Mouse (Mus musculus) stomach, embryonic 16.5 days (tissue): ENCODE data around the gene Ubb. TPM values are rescaled to one million over a fixed set of nuclear protein-coding genes. Genes with fewer than 3 reads are reported as not detected.

Source experiments
- ATAC-seq: fragments of 200-750 bp; cut with Nextera tagmentation; 2 replicates; pipeline ENCODE4 v1.8.0; 2017; ENCODE audit warnings: moderate number of reproducible peaks, moderate TSS enrichment; ENCODE audit not compliant: insufficient read depth, low FRiP score
- H3K27ac ChIP-seq: fragments of 300-500 bp; sonication (generic); 2 replicates; pipeline ENCODE4 v1.5.1; 2014; ENCODE audit warnings: low read length
- H3K27me3 ChIP-seq: fragments of 300-500 bp; sonication (generic); 2 replicates; pipeline ENCODE4 v1.6.1; 2014; ENCODE audit warnings: low read length, control low read depth, mixed read lengths; ENCODE audit not compliant: control insufficient read depth, insufficient read depth
- H3K36me3 ChIP-seq: fragments of 300-500 bp; sonication (generic); 2 replicates; pipeline ENCODE4 v1.6.1; 2014; ENCODE audit warnings: low read length; ENCODE audit not compliant: control insufficient read depth, insufficient read depth
- H3K4me1 ChIP-seq: fragments of 300-500 bp; sonication (generic); 2 replicates; pipeline ENCODE4 v1.6.1; 2014; ENCODE audit warnings: low read length, control low read depth, mixed read lengths; ENCODE audit not compliant: control insufficient read depth, insufficient read depth
- H3K4me2 ChIP-seq: fragments of 300-500 bp; sonication (generic); 2 replicates; pipeline ENCODE4 v1.6.1; 2014; ENCODE audit warnings: low read depth, low read length, mixed read lengths
- H3K4me3 ChIP-seq: fragments of 300-500 bp; sonication (generic); replicated peaks from 2 replicates; pipeline ENCODE4 v1.5.1; 2014; ENCODE audit warnings: mild to moderate bottlenecking, low read length
- H3K9ac ChIP-seq: fragments of 300-500 bp; sonication (generic); 2 replicates; pipeline ENCODE4 v1.6.1; 2014; ENCODE audit warnings: low read length
- H3K9me3 ChIP-seq: fragments of 300-500 bp; sonication (generic); replicated peaks from 2 replicates; pipeline ENCODE4 v1.6.1; 2016; ENCODE audit warnings: low read length, control low read depth; ENCODE audit not compliant: control insufficient read depth
- WGBS: fragments of 180-500 bp; shearing (Covaris S2); extraction: QIAGEN DNeasy Blood & Tissue Kit; methylation state at CpG from one replicate; pipeline ENCODE4 v1.1.7; 2014; 5-methylcytosine and 5-hydroxymethylcytosine counted together
- polyA plus RNA-seq: library from polyadenylated mRNA; unstranded; fragments of >200 nt; fragmentation: Nextera tagmentation; extraction: Ambion mirVana; gene quantifications from 2 replicates; pipeline ENCODE4 v1.2.1, GENCODE M21; 2015

The Ubb gene
- polyA plus RNA-seq, 1 experiment from 2014 or later, result 2,665 TPM

DNA sequence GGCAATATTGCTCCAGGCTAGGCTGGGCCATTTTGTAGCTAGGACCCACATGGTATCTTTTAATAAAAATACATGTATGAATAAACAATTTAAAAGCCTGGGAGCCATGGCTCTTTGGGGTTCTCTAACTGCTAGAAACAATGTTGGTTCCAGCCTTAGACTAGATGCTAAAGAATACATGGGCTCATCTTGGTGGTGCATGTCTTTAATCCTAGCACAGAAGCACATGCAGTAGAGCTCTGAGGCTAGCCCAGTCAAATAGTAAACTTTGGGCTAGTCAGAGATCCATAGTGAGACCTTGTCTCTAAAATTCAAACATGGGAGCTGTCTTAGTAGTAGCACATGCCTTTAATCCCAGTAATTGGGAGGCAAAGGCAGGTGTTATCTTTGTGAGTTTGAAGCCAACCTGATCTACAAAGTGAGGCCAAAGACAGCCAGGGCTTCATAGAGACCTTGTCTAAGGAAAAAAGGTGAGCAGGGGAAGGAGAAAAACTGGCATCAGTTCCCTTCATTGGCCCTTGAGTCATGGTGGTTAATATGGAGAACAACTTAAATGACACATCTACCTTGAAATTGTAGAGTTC, 4.1 kb downstream of the Ubb start:
- no peak overlapping the region for H3K9ac ChIP-seq
- H3K27ac ChIP-seq, result no peak overlapping the region
- no peaks in the 10 kb centered on the region for H3K27me3 ChIP-seq
- peak overlapping the region; percentile 97 for H3K4me2 ChIP-seq
- H3K4me1 ChIP-seq, result peaks cover 21% of the 10 kb centered on the region
- no peak for ATAC-seq
- H3K4me3 ChIP-seq, result peak overlapping the region; percentile 54; the same call in 1 of the 2 replicates
- peaks cover 21% of the 10 kb centered on the region for H3K36me3 ChIP-seq
- H3K9me3 ChIP-seq, result no peaks in the 10 kb centered on the region

DNA sequence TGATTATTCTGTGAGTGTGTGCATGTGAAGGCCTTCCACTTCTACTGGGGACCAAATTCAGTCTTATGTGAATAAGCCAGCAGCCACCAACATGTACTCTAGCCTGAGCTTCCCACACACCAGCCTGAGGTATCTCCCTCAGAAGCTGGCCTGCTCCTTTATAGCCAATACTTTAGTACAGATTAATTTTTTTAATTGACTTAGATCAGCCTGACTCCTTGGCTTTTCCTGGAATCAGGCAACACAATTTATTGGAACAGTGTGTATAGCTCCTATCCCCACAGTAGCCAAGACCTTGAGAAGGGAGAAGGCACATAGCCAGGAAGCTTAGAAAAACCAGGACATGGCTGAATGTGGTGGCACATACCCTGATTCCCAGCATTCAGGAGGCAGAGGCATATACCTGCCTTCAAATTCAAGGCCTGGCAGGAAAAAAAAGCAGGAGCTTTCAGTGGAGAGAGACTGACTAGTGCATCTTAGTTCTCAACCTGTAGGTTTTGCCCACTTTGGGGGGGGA, 5.0 kb downstream of the Ubb start:
- peaks cover 21% of the 10 kb centered on the region for H3K4me1 ChIP-seq
- H3K27ac ChIP-seq, result no peak overlapping the region; the same call in 1 of the 2 replicates
- no peak overlapping the region for H3K4me2 ChIP-seq
- H3K4me3 ChIP-seq, result no peak overlapping the region
- H3K9me3 ChIP-seq, result no peaks in the 10 kb centered on the region
- H3K27me3 ChIP-seq, result no peaks in the 10 kb centered on the region
- H3K36me3 ChIP-seq, result peaks cover 21% of the 10 kb centered on the region
- H3K9ac ChIP-seq, result no peak overlapping the region
- no peak for ATAC-seq

GRCm38 (mm10) chr11:62557205-62557604, 6.2 kb downstream of the Ubb start:
- Histone ChIP-seq H3K9ac (no peak overlapping the region), H3K4me3 (no peak overlapping the region), H3K27me3 (no peaks in the 10 kb centered on the region), H3K4me2 (no peak overlapping the region), H3K27ac (no peak overlapping the region), H3K9me3 (no peaks in the 10 kb centered on the region), H3K36me3 (peaks cover 21% of the 10 kb centered on the region), H3K4me1 (peaks cover 21% of the 10 kb centered on the region)
- WGBS, result 53% methylated on average over 5 of the region's 5 CpGs
- ATAC-seq, result peak; percentile 41; the same call in 1 of the 2 replicates

- Histone ChIP-seq H3K27ac (no peak overlapping the region), H3K27me3 (no peaks in the 10 kb centered on the region), H3K4me2 (no peak overlapping the region), H3K36me3 (peaks cover 21% of the 10 kb centered on the region), H3K4me1 (peaks cover 21% of the 10 kb centered on the region), H3K9me3 (no peaks in the 10 kb centered on the region), H3K9ac (no peak overlapping the region), H3K4me3 (no peak overlapping the region)
- 52% methylated on average over 2 of the region's 2 CpGs for WGBS
- no peak for ATAC-seq
Measured at GRCm38 (mm10) chr11:62558152-62558551, 7.2 kb downstream of the Ubb start.

DNA sequence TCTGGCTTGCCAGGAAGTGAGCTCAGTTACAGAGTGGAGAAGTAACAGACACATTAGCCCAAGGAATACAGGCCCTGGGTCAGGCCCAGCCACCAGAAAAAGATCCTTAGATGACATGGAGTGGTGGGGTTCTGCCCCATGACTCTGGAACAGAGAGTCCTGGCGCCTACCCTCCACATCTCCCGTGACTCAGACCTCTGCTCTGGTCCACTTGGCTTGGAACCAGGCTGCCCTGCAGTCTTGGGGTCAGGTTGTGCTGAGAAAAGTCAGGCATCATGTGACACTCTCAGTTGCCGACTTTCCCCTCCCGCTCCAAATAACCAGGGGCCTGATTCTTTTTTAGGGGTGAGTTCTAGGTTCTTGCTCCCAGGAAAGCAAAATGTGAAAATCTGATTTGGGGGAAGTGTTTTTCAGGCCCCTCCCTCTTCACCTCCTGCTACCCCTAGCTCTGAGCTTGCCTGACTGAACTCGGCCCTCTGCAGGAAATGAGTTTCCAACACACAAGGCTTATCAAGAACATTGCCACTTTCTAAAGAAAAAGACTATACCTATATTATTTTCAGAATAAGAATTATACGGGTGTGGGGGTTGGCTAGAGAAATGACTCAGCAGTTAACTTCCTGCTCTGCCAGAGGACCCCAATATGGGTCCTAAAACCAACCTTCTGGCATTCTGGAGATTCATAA, 8.1 kb downstream of the Ubb start:
- Histone ChIP-seq H3K9ac (no peak overlapping the region), H3K36me3 (peaks cover 12% of the 10 kb centered on the region; the same call in 1 of the 2 replicates), H3K27ac (no peak overlapping the region), H3K4me3 (no peak overlapping the region), H3K4me2 (no peak overlapping the region), H3K27me3 (no peaks in the 10 kb centered on the region), H3K4me1 (peaks cover 11% of the 10 kb centered on the region), H3K9me3 (no peaks in the 10 kb centered on the region)
- ATAC-seq, result no peak; the same call in 1 of the 2 replicates
- WGBS, result 49% methylated on average over 6 of the region's 6 CpGs

DNA sequence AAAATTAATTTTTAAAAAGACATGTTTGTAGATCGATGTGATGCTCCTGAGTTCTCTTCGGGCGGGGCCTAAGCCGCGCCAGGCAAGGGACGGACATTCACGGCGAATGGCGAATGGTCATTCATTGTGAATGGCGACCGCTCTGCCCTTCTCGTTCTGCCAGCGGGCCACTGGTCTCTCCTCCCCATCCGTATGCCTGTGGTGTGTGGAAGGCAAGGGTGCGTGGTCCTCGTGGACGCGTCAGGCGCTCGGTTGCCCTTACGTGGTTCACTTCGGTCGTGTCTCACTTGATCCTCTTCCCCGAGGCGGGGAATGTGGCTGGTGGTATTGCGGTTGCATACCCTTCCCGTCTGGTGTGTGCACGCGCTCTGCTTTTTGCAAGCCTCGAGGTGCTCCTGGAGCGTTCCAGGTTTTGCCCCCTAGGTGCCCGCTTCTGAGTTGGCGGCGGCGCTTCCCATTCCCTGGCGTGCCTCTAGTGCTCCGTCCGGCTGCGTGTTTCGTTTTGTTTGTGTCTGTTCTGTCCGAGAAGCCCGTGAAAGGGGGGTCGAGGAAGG, 9.6 kb downstream of the Ubb start:
- no peaks in the 10 kb centered on the region; the same call in 1 of the 2 replicates for H3K4me1 ChIP-seq
- no peaks in the 10 kb centered on the region for H3K27me3 ChIP-seq
- H3K27ac ChIP-seq, result no peak overlapping the region
- no peaks in the 10 kb centered on the region for H3K36me3 ChIP-seq
- ATAC-seq, result no peak
- H3K4me3 ChIP-seq, result peak overlapping the region; percentile 40
- no peaks in the 10 kb centered on the region for H3K9me3 ChIP-seq
- WGBS, result 29% methylated on average over 43 of the region's 43 CpGs
- peak overlapping the region; percentile 64 for H3K4me2 ChIP-seq
- H3K9ac ChIP-seq, result peak overlapping the region; percentile 61

DNA sequence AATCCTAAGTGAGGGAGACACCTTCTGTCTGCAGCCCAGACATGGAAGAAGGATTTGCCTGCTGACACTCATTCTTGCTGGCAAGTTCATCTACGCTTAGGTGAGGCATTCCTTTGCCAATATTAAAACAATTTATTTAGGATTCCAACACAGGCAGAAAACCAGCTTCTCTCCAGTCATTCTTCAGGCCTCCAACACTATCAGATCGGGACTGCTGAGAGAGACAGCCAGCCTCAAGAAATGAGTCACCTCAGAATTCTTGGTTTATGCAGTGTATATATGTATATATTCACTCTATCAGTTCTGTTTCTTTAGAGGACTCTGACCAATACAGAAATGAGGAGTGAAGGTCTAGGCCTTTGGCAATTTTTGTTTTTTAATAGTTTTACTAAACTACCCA, 12.6 kb downstream of the Ubb start:
- no peaks in the 10 kb centered on the region for H3K9me3 ChIP-seq
- no peak overlapping the region for H3K27ac ChIP-seq
- H3K36me3 ChIP-seq, result no peaks in the 10 kb centered on the region
- no peak for ATAC-seq
- no peak overlapping the region for H3K4me2 ChIP-seq
- WGBS, result 80% methylated on average over 2 of the region's 2 CpGs
- no peak overlapping the region for H3K9ac ChIP-seq
- H3K4me1 ChIP-seq, result peaks cover 3% of the 10 kb centered on the region; the same call in 1 of the 2 replicates
- H3K27me3 ChIP-seq, result no peaks in the 10 kb centered on the region
- H3K4me3 ChIP-seq, result no peak overlapping the region

GRCm38 (mm10) chr11:62565747-62566146, 14.8 kb downstream of the Ubb start:
- no peak overlapping the region for H3K27ac ChIP-seq
- H3K36me3 ChIP-seq, result no peaks in the 10 kb centered on the region
- H3K4me1 ChIP-seq, result peaks cover 3% of the 10 kb centered on the region; the same call in 1 of the 2 replicates
- H3K27me3 ChIP-seq, result no peaks in the 10 kb centered on the region
- WGBS, result 57% methylated on average over 7 of the region's 7 CpGs
- no peak for ATAC-seq
- no peak overlapping the region for H3K4me2 ChIP-seq
- no peaks in the 10 kb centered on the region for H3K9me3 ChIP-seq
- no peak overlapping the region for H3K4me3 ChIP-seq
- no peak overlapping the region for H3K9ac ChIP-seq

DNA sequence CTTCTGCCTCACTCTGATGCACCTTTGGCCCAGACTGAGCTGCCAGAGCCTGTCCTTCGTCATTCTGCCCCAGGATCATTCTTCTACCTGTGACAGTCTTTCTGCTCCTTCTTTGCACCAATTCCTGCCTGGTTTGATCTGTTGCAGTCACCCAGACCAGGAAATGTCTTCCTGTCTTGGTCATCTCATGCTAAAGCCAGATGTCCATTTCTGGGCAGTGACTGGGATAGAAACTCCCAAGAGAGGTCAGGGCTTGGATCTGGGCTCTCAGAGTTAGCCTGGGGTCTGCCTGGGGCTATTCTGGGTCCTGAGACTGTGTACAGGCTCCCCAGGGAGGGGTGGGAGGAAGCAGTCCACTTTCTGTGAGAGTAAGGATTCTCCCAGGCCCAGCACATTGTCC, 15.2 kb downstream of the Ubb start:
- H3K4me2 ChIP-seq, result no peak overlapping the region
- H3K9me3 ChIP-seq, result no peaks in the 10 kb centered on the region
- no peak overlapping the region for H3K9ac ChIP-seq
- peaks cover 3% of the 10 kb centered on the region; the same call in 1 of the 2 replicates for H3K4me1 ChIP-seq
- 63% methylated on average over 1 of the region's 1 CpGs for WGBS
- no peak overlapping the region for H3K4me3 ChIP-seq
- no peak for ATAC-seq
- H3K27ac ChIP-seq, result no peak overlapping the region
- H3K27me3 ChIP-seq, result no peaks in the 10 kb centered on the region
- no peaks in the 10 kb centered on the region for H3K36me3 ChIP-seq
